Mouse (Mus musculus): Measurements from ENCODE around the gene Mapk8ip3.
"Not testable (repeated sequence)": the region's sequence is repeated elsewhere in the genome, so short reads cannot be mapped to it uniquely, and the experiment has no call there.

Mapk8ip3 gene

DNA sequence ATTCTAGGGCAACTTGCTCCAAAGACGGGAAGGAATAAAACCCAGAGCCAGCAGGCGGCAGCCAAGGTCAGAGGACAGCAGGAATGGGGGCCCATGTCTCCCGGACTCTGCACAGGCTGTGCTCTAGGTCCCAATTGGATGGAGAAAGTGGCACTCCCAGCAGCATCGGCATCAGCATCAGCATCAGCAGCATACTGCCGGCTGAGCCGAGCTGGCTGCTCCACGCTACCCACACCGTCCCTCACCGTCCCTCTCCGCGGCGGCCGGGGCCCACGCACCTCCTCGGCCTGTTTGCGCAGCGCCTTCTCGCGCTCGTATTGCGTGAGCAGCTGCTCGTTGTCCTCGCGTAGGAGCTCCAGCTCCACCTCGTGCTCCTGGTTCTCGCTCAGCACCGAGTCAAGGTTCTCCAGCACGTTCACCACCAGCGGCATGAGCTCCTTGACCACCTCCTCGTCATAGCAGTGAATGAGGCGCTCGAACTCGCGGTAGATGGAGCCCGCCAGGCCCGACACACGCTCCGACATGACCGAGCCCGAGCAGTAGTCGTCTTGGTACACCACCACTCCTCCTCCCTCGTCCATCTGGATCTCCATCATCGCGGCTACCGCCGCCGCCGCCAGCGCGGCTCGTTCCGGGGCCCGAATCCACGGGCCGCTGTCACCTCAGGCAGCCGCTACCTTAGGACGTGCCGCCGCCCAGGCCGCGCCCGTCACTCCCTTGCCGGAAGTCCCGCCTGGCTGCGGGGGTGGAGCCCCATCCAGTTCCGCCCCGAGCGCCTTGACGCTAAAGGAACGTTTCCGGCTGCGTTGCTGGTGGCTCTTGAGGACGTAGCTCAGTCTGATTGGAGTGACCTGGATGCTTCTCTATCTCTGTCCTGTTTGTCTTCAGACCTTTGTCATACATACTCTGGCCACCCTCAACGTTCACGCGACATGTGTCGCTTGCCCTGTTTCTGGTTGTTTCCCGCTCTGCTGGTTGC, at the start of gene Mapk8ip3:
Gene Mapk8ip3 (minus strand): TSS at position 719 of the 979 bp plus-strand sequence.
- DNase-seq = peak; percentile 96 to 97

DNA sequence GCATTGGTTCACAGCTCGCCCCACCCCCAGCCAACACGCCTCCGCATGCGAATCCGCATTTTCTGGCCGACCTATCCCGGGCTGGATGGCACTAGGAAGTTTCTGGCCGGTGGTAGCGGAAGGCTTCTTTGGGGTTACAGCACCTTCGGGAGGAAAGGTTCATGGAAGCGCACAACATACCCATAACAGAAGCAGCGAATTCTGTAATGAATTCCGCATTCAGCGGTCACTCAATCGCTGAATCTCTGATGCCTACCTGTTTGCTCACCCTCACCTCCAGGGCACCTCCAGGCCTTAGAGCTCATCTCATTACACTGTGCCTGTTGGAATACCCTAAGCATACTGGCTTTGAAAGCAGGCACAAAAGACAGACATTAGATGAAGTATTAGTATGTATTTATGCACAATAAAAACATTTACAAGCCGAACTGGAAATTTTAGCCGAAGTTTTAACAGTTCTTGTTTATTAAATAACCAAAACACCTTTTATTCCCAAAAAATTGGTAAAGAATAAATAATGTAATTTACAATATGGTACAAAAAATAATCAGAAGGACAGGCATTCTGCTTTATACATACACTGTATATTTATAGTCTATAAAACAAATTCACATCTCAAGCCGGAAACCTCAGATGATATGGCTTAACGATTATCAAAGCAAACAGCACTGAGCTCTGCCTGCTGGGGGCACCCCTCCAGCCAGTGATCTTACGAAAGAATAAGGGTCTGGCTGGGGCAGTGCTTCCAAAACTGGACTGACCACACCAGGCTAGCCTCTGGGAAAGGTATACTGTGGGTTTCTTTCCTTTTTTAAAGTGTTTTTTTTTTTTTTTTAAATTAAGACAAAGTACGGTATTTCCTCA, 24.3 kb upstream of the Mapk8ip3 start:
- DNase-seq = no peak

DNA sequence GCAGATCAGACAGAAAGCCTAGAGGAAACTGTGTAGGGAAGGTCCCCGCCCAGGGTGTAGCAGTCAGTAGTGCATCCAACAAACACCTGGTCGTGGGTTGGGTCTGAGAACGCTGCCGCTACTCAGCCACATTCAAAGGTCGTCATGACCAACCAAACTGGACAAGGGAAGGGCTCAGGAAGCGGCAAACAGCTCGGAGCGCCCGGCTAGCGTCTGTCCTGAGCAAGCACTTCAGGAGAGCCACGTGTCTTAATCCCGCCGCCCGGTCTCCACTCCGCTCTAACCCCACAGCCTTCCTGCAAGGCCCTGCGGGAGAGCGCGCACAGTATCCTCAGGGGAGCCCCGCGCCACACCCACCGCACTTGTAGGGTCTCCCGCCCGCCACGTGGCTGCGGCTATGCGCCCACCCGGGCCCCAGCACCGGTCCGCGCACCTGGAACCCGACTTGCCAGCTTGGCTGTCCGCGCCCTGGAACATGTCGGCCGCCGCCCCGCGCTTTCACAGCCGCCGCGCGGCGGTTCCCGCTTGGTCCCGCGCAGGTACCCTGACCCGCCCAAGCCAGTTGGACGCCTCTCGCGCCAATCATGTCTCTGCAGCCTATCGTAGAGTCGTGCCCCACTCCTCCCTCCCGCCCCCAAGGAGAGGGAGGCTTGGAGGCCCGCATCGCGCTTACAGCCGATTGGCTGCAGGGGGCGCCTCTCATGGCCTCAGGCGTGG, 23.5 kb upstream of the Mapk8ip3 start, which contains the start of gene Jpt2:
Gene Jpt2 (minus strand): TSS at position 555 of the 717 bp plus-strand sequence.
- DNase-seq = peak; percentile 99

DNA sequence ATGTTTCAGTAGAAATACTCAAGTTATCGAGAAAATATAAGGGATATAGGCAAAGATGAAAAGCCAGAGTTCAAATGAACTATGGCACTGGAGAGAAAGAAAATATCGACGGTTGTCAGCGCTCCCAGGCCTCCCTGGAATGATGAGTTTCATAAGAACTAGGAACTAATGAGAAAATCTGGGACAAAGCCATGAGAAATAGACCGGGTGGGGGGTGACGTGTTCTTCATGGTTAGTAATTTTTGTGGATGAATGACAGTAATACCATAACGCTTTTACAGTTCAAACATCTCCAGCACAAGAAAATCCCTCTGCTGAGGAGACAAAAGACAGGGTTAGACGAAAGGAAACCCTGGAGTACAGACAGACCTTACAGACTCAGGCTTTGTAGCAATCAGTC, 22.6 kb upstream of the Mapk8ip3 start:
- no peak for DNase-seq

DNA sequence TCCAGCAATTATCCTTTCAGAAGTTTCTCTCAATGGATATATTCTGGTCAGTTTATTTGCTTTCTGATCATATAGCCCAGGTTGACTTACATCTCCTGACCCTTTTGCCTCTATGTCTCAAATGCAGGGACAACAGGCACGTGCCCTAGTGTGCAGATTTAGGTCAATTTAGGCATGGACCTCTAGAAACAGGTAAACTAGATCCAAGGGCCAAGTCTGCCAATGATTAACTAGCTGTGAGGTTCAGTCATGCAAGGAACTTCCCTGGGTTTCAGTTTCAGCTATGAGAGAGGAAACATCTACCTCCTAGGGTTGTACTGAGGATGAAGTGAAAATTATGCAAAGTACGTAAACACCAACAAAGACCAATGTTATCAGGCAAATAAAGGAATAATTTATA, 16.5 kb upstream of the Mapk8ip3 start:
- no peak for DNase-seq

DNA sequence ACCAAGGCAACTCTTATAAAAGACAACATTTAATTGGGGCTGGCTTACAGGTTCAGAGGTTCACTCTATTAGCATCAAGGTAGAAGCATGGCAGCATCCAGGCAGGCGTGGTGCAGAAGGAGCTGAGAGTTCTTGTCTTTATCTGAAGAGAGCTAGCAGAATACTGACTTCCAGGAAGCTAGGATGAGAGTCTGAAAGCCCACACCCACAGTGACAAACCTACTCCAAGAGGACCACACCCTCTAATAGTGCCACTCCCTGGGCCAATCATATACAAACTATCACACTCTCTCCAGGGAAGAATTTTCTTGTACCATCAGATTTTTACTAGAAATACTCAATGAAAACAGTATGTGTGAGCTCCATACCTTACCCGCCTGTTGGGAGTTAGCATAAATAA, 13.9 kb upstream of the Mapk8ip3 start:
- no peak for DNase-seq

DNA sequence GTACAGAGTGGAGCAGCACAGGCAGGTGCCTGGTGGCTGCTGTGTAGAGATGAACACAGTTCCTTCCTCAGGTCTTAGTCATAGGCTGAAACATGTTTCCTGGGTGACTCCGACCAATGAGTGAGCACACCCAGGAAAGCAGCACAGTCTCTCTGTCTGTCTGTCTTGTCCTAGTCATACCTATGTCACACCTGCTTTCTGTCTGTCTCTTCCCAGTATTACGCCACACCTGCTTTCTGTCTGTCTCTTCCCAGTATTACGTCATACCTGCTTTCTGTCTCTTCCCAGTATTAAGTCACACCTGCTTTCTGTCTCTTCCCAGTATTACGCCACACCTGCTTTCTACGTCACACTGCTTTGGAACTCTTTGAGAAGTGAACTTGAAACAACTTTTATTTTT, 11.4 kb upstream of the Mapk8ip3 start:
- DNase-seq = no peak

DNA sequence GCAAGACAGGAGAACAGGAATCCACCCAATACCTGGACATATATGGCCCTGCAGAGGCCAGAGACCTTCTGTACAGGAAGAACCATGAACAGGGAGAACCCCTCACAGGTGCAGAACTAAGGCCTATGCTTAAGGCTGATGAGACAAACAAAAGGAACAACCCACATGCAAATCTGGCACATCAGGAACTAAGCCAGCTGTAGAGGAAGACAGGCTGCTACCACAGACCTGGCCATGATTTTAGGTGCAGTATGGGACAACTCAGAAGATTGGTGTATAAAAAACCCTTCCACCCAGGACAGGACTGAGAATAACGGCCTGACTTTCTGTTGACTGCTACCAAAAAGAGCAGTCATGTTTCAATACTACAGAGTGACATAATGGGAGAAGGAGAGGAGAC, 6.8 kb upstream of the Mapk8ip3 start:
- DNase-seq = not testable (repeated sequence)

DNA sequence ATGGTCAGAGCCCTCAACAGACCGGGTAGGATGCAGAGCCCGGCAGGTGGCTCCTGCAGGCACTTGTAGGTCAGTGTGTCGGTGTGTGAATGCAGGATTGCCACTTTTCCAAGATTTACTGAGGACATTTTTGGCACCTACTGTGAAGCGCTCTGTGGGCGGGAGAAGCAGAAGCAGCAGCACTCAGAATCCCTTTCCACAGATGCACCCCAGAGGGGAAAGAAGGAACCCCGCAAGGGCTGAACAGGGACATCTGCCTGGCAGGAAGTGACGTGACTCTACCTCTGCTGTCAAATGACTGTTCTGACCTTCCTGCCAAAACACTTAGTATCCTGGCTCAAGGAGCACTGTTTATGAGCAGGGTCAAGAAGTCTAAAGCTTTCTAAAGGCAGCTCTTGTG, 6.3 kb upstream of the Mapk8ip3 start:
- no peak for DNase-seq

DNA sequence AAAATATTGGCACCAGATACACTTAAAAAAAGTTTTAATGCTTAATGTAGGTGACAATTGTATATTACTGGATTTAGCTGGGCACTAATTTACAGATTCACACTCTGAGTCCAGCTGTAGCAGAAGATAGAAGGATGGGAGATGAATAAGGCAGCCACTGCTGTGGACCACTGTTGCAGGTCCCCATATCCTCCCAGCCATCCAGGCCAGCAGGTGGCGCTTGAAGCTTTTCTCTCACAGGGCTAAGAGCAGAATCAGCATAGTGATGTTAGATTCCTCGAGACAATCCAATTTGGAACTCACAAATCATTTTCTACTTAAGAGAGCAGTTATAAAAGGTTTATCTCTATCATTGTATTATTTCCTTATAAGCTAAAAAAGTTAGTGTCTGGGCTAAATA, 5.7 kb upstream of the Mapk8ip3 start:
- DNase-seq = peak; percentile 63 to 64

DNA sequence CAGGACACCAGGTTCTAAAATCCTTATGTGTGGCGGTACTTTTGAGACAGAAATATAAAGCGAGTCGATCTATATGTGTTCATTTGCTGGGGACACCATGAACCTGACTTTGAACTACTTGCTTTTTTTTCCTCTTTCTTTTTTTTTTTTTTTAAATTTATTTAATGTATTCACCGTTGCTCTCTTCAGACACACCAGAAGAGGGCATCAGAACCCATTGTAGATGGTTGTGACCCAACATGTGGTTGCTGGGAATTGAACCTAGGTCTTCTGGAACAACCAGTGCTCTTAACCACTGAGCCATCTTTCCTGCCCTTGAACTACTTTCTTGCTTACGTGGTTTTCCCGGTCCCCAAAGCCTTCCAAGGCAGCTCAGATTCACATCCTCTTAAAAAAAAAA, 489 bp upstream of the Mapk8ip3 start:
- no peak for DNase-seq

DNA sequence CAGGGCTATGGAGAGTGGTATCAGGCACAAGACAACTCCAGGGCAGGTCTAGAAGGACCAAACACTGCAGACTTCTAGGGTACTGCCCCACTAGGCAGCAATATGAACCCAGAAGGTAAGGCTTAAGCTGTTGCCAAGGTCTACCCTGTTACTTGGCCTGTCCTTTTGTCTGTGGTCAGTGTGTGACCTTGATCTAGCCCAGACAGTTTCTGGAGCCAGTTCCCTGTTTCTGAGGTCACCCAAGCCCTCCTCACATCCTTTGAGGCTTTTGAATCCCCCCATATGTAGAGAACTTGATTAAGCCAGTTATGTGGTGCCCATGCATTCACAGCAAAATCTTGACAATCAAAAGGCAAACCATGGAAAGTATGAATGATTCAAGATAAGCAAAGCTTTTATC, 1.1 kb downstream of the Mapk8ip3 start:
- no peak for DNase-seq

DNA sequence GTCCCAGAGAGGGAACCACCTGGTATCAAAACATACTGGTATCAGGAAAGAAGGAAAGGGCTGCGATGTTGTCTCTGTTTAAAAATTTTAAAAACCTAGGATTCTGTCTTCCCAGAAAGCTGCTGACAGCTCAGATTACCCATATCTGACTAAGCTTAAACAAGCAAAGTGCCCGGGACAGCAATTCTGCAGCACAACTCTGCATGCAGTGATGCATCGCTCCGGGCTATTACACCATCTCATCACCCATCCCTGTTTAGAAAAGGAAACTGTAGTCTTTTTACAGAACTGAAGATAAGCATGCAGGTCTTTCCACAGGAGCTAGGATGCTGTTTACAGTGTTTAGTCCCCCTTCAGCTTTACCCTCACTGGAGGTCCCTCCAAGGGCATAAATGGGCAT, 1.9 kb downstream of the Mapk8ip3 start:
- DNase-seq = no peak

DNA sequence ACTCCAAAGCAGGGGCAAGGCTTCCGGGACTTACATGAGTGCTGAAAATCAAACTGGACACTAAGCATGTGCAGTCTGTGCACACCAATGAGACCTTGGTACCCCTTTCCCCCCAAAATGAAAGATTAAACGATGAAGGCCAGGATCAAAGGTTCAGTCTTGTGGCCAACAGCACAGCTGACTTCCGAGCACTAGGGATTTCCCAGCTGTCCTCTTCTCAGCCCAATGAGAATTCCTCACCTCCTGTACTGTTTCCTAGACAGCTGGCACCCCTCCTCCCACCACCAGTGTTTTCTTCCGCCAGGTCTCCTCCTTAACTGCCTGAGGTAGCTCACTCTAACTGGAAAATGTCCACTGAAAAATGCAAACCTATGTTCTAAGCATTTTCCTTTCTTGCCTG, 3.6 kb downstream of the Mapk8ip3 start:
- DNase-seq = no peak

DNA sequence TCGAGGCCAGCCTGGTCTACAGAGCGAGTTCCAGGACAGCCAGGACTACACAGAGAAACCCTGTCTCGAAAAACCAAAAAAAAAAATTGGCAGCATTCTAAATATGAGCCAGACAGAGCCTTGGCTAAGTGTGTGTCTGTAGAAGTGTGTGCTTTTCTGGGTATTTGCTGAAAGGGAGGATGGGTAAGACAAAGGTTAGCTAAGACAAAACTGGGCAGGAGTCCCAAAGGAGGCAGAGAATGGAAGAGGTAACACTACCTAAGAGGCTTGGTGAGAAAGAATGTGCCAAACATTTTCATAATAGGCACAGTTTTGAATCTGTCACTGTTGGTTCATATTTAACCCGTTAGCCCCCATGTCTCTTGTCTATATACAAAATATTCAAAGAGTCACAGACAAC, 4.3 kb downstream of the Mapk8ip3 start:
- no peak for DNase-seq

DNA sequence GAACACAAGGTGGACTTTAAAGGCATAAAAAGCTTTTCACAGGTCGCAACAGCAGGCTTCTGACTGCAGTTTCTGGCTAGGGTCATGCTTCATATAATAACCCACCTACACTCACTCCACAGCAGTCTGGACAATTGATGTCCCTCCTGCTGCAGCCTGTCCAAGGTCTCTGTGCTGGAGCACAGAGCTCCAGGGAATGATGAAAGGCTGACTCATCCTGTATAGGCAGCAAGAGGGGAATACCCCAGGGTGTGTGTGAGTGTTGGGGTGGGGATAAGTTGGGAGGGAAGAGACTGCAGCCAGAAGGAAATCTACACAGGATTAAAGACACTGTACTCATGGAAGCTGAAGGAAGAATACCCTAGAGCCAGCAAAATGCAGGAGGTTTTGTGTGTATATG, 7.3 kb downstream of the Mapk8ip3 start:
- no peak for DNase-seq

DNA sequence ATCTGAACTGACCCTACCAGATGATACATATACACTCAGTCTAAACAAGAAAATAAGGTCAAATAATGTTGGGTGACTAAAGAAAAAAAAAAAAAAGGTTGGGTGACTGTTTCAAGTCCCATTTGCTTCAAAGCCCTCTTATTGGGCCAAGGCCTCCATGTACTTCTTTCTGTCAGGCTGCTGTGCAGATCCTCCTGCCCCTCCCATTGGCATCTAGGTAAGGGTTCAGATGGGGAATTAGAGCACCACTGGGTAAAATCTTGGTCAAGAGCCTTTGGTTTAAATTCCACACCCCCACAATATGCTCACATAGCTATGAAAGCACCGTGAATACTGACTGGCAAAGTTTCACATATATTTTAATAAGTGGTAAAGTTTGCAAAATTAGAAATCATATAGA, 13.5 kb downstream of the Mapk8ip3 start:
- no peak for DNase-seq

DNA sequence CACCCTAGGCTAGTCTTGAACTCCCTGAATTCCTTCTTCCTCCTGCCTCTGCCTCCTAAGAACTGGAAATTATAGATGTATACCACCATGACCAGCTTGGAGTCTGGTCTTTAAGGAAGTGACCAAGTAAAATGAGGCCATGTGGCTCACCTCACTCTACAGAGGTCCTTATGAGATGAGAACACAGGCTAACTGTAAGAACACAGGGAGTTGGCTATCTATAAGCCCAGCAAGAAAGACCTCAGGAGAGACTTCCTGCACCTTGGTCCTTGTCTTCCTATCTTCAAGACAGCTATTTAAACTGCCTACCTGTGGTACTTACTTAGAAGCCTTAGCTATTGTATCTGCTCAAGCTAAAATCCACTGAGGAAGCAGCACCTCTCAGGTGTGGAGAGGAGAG, 22.8 kb downstream of the Mapk8ip3 start:
- no peak for DNase-seq

DNA sequence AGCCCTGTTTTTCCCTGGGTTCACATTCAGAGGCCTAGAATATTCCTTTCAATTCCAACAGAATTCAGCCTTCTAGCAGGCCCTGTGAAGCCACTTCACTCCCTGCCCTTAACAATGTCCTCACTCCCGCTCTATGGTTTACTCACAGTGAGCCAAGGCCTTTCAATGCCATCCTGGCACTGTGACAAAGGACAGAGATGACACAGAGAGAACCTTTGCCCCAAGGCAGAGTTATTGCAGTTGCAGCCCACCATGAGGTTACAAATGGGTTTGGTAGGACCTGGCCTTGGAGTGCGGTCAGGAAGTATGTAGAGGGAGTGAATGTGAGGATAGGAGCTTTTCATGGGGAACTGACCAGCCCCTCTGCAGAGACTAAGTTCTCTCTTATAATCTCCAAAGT, 29.2 kb downstream of the Mapk8ip3 start:
- DNase-seq = no peak

DNA sequence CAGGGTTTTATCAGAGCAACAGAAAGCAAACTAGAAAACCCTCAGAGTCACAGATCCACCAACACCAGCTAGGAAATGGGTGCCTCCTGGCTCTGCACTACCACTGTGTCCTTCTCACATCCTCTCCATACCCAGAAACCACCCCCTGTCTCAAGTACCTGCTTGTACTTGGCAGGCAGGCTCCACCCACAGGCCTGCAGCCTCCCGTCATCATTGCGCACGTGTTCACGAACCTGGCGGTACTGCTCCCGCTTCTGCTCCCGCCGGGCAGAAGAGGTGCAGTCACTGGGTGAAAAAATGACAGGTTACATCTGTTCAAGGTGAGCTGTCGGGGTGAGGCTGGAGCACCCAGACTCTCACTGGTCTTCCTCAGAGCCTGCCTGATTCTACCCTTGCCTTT, 33.0 kb downstream of the Mapk8ip3 start:
- no peak for DNase-seq

DNA sequence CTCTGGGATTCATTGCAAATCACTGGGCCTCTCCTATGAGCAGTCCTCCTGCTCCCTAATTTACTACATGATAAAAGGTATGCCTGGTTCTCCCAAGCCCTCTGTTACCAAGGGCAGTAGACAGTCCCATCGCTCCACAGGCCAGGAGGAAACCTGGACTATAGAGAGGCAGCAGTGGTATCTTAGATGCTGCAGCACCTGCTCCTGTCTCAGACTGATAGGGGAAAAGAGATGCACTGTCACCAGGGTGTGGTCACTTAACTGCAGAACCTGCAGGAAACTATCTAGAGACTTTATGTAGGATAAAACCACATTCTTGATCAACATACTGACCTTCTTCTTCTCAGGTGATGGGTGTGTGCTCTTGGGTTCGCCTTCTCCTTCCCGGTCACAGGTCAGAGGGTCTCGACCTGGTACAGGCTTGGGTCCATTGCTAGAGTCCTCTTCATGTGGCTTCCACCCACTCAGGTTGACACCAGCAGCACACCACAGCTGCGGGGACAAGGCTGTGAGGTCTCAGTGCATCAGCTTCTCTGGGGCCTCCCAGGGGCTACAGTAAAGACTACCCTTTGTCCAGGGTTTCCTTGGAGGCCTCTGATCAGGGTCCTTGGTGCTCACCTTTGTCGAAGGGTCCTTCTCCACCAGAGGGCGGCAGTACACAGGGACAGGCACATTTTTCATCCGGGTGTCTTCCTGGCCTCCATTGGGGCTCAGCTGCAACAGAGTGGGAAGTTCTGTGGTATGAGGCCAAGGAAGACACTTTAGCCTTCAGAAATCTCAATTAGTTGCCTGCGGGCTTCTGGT, 33.9 kb downstream of the Mapk8ip3 start:
- peak; percentile 54 to 74 for DNase-seq

DNA sequence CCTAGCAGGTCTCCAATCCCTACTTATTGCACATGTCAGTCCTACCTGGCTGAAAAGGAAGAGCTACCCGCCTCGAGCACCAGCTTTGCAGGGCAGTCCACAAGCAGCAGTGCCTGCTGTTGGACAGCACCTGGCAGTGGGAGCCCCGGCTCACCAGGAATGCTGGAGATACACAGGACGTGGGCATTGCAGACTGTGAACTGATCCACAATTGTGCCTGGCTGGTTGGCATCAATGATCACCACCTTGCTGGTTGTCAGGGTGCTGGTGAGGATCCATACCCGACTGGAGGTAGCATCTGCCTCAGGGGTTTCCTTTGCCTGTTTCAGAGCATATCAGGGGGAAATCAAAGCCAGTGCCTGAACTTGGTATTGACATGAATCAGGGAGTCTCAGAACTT, 34.7 kb downstream of the Mapk8ip3 start:
- no peak for DNase-seq
